Mouse (Mus musculus) brain, embryonic 14.5 days (tissue): ENCODE data around the gene Vmn2r104. TPM values are rescaled to one million over a fixed set of nuclear protein-coding genes. Genes with fewer than 3 reads are reported as not detected.

Experiments
- DNase-seq: peaks from one replicate; pipeline ENCODE4 v3.0.0-alpha.2; 2011; ENCODE audit warnings: low read depth
- CTCF ChIP-seq: fragments of 200-500 bp; IDR thresholded peaks from 2 replicates; pipeline ENCODE4 v1.5.1; 2012; ENCODE audit warnings: inconsistent platforms, mild to moderate bottlenecking, moderate library complexity, borderline replicate concordance; ENCODE audit not compliant: insufficient read depth, insufficient read length; ENCODE audit errors: extremely low read depth
- POLR2A ChIP-seq: fragments of 200-500 bp; IDR thresholded peaks from 2 replicates; pipeline ENCODE4 v1.6.1; 2012; ENCODE audit warnings: mild to moderate bottlenecking, inconsistent platforms, borderline replicate concordance; ENCODE audit not compliant: poor library complexity, insufficient read depth, insufficient read length, severe bottlenecking; ENCODE audit errors: extremely low read depth
- polyA plus RNA-seq: library from polyadenylated mRNA; depleted of rRNA; stranded (reverse); fragments of >200 nt; gene quantifications from 2 replicates; pipeline ENCODE4 v1.2.3, GENCODE M21; 2012; rRNA removed

Vmn2r104 gene
- polyA plus RNA-seq = not detected in 2 replicates

DNA sequence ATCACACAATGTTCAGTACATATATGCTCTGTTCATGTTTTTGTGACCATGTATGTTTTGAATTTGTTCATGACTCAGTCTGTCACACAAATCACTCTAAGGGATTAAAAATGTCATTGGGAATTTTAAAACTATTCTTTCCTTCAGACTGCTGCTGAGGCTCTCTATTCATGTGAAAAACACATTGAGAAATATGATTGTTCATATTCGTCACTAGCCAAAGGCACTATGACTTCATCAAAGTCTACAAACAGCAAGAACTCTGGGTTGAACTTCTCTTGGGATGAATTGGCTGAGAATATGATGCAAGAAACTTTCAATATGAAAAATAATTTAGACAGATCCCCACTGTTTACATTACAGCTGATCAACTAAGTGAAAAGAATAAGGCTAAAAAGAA lies at the start of gene Vmn2r104:
Gene Vmn2r104 (minus strand): TSS at position 101 of the 400 bp plus-strand sequence.
- TF ChIP-seq POLR2A = no peak
- no peak for TF ChIP-seq CTCF
- no peak for DNase-seq

DNA sequence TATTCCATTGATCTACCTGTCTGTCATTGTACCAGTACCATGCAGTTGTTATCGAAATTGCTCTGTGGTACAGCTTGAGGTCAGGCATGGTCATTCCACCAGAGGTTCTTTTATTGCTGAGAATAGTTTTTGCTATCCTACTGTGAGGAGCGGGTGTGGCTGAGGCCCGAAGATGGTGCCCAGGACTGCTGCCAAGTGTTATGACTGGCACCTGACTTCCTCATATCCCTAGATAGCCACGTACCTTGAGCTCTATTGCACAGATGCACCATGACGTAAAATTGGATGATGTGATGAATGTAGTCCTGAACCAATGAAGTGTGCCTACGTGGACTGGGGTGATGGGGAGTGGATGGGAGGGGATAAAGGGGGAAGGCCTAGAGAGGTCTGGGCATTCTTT lies 26.0 kb upstream of the Vmn2r104 start:
- TF ChIP-seq POLR2A = no peak
- TF ChIP-seq CTCF = no peak

DNA sequence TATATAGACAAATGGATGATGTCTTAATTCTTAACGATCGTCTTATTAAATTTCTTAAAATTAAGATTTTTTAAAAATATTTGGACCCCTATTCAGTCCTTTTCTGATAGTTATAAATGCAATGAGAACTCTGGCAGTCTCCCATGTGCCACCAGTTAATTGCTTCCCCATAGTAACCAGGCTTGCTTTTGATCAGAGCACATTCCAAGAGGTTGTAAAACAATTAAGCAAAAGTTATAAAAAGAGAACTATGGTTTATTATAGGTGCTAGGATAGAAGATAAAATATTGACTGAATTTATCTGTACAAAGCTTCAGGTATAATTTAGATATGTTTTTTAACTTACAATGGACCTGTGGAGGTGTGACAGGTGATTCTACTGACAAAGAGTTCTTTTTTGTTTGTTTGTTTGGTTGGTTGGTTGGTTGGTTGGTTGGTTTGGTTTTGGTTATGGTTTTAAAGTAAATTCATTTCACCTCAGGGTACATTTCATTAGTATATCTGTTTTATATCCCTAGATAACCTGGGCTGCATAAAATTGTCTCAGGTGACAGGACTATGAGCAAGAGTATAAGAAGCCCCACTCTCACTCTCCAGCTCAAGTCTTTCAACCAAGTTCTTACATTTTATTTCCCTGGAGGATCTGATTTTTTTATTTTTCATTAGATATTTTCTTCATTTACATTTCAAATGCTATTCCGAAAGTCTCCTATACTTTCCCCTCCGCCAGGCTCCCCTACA lies 23.7 kb upstream of the Vmn2r104 start:
- no peak for DNase-seq

More for the DNA sequence above, 26.0 kb upstream of the Vmn2r104 start:
- no peak for DNase-seq

More for the DNA sequence above, 23.7 kb upstream of the Vmn2r104 start:
- no peak for TF ChIP-seq CTCF
- TF ChIP-seq POLR2A = no peak

Other genes with a start within 250 kb of the Vmn2r104 start
- gene Fpr-rs7, start 65.9 kb upstream of the Vmn2r104 start, polyA plus RNA-seq = not detected in 2 replicates
- not detected in 2 replicates for gene Fpr-rs6, start 134.8 kb upstream of the Vmn2r104 start, polyA plus RNA-seq
- gene Vmn2r105, start 186.7 kb upstream of the Vmn2r104 start, polyA plus RNA-seq = not detected in 2 replicates
- not detected in 2 replicates for gene Vmn2r106, start 237.2 kb upstream of the Vmn2r104 start, polyA plus RNA-seq